Mouse (Mus musculus): Measurements from ENCODE around the gene Tmigd1.
"Not testable (repeated sequence)": the region's sequence is repeated elsewhere in the genome, so short reads cannot be mapped to it uniquely, and the experiment has no call there.

Tmigd1 gene

DNA sequence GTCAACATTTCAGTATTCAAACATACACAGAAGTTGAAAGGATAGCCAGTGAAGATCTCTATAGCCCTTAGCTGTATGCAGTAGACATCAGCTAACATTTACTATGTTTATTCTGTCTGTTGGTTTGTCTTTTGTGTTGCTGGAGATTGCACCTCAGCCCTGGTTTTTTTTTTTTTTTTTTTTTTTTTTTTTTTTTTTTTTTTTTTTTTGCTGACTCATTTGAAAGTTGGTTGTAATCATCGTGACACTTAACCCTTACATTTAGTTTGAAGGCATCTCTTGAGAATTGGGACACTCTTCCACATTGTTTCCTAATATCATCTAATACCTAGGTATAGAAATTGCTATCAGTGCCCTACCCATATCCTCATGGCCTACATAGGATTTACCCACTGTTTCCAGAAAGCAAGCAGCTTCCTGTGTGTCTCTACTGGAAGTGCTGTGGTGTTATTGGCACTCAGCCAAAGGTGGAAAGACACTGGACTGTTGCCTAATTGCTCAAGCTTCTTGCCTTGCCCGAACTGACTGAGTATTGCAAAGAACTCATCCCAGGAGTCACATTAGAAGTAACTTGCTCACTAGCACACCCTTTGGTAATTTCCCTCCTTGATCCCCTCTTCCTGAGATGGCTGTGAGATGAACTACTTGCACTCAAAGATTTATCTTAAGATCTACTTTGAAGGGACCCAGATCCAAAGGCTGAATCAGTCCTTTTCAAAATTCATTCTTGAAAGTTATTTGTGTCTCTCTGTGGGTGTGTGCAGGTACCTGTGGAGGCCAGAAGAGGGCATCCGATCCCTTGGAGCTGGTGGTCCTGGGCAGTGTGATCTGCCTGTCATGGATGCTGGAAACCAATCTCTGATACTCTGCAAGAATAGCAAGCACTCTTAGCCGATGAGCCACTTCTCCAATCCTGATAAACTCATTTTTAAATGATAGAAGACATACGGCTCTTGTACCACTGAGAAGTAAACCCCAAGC is 1.9 kb upstream of the Tmigd1 start:
- DNase-seq, result no peak

DNA sequence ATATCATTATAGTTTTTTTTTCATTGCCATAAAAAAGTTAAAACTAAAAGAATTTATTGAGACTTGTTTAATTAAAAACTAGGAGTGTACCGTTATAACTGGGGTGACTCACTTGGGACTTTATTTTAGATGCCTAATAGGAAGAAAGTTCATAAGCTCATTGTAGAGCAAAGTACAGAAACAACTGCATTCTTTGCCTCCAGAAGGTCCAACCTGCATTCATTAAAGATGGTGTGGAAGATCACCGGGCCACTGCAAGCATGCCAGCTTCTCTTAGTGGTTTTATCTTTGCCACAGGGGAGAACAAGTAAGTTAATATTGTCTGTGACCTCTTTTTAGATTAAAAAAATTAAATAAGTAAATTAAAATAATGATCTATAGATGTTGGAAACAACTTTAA is 2.4 kb downstream of the Tmigd1 start:
- no peak for DNase-seq

DNA sequence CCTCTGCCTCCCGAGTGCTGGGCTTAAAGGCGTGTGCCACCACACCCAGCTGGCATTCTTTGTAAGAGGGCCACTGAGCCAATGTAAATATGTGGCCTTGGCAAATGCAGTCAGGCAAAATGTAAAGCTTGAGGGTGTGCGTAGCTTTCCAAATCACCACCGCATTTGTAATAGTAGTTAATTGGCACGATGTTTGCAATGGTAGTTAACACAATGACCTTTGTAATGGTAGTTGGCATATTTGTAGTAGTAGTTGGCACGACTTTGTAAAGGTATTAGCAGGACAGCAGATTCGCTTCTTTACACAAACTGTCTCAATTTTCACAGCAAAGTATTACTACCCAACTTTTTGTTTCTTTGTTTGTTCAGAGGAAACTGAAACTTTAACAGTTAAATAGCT is 6.7 kb downstream of the Tmigd1 start:
- DNase-seq, result no peak

DNA sequence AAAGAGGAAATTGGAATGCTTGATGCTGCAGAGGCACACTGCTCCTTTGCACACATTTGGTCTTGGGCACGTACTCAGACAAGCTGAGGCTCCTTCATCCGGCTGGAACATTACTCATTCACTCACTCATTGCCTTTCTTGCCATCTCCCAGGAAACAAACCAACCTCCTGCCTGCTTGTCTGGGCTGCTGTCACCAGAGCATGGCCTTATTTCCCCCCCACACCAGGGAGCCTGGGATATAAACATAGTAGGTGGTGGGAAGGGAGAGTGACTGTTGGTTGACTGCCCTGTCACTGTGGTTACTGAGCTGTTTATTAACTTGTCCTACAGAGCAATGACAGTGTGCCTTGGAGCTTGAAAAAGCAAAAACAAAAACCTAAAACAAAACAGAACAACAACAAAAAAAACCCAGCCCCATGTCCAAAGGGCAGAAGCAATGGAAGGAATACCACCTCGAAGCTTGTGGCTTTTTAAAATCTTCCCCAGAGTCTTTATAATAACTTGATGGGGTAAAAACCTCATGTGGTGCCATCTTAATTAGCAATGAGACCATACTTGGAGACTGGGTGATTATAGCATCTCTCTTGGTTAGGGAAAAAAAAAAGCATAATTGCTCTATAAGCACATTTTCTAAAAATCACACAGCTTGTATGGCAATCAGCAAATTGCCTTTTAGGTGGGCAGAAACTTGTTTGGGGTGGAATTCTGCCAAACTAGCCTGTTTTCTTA is 9.5 kb downstream of the Tmigd1 start:
- no peak for DNase-seq

DNA sequence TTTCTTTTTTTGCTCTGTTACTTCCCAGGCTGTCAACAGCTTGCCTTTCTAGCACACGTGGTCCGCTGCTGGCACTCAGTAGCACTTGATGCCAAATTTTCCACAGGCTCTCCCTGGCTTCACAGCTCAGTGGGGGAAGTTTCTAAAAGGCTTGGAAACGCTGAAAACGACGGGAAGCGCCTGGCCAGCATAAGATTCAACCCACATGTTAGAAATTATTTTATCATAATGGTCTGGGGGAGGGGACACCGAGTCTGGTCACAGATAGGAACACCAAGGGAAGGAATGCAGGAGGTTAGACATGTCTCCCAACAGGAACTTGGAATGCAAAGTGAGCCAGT is 10.1 kb downstream of the Tmigd1 start:
- no peak for DNase-seq

DNA sequence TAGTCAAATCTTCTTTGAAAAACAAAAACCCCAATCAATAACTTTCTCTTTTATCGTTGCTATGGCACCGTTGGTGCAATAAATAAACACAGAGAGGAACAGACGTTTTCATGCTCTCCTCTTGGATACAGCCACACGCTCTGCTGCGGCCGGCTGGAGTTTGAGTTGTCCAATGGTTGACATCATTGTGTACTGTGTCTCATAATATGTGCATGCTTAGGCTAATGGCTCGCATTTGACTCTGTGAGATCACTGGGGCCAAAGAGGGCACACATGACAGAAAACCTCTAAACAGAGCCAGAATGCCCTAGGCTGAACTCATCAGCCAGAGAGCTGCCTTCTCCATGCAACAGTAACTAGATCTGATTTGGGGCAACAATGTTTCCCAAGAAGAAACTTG is 12.4 kb downstream of the Tmigd1 start:
- no peak for DNase-seq

DNA sequence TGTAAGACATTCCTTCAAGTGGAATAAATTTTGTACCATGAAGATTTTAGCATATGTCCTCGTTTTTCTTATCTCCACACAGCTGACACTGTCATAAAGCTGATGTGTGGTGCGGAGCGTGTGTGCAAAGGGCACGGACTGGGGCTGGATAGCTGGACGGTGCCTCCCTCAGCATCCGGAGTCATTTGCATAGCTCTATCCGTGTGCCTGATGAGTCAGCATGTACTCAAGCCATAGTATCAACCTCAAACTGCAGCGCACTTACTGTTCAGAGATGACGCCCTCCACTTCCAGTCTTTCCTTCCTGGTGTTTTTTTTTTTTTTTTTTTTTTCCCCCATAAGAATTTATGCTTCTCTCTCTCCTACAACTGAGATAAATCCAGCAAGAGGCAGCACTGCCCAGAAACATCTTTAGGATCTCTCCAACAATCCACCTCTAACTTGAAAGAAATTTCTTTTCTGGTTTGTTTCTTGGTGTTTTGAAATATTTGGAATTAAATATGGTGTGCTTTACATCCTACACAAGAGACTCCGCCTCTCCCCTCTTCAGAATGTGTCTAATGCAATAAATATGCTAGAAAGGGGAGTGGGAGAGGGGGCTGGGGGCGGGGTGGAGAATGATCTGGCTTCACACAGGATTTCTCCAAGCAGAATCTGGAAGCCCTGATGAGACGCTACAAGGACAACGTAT is 14.7 kb downstream of the Tmigd1 start:
- DNase-seq, result no peak

DNA sequence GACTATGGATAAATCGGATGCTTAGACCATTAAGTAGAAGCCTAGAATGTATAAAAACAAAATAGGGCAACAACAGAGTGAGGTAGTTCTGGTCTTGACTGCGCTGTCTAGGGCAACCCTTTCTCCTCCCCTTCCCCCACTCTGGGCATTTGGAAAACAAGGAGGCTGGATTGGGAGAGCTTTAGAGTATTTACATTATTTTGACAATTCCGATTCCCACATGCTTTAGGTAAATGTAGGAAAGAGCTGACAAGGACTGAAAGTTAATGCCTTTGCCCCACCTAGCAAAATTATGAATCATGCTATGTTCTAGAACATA is 15.2 kb downstream of the Tmigd1 start:
- no peak for DNase-seq

DNA sequence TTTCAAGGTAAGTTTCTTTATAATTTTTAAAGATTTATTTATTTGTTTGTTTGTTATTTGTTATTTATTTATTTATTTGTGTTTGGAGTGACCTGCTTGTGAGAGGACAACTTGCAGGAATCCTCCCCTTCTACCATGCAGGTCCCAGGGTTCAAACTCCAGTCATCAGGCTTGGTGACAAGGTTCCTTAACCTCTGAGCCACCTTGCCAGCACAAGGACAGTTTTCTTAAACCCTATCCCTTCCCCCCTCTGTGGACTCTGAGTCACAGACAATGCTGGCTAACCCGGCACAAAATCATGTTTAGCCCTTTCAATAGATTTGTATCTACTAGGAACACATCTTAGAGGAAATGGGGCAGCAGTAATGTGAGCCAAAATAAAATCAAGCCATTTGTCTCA is 18.6 kb downstream of the Tmigd1 start:
- DNase-seq, result no peak

DNA sequence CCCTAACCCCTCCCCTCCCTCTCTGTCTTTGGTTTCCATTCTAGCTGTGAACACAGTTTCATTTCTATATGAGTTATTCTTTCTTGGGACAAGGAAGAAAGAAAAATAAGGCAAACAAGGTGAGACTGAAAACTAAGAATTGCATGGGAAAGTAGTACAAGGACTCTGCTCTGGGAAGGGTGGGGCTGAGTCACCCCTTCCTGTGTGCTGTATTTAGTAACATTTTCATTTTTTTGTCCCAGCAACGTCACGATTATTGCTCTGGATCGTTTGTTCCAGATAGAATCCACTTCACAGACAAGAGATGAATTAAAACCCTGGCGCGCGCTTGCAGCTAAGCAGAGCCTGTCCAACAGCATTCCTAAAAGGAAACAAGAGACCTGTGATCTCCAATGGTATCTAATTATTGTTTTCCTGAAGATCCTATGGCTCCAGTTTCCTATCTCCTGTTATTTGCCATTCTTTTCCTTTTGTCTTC is 22.8 kb downstream of the Tmigd1 start, which contains the start of gene Blmh:
Gene Blmh, plus strand, starts transcription at position 51 of the 478 bp plus-strand sequence.
- no peak for DNase-seq

DNA sequence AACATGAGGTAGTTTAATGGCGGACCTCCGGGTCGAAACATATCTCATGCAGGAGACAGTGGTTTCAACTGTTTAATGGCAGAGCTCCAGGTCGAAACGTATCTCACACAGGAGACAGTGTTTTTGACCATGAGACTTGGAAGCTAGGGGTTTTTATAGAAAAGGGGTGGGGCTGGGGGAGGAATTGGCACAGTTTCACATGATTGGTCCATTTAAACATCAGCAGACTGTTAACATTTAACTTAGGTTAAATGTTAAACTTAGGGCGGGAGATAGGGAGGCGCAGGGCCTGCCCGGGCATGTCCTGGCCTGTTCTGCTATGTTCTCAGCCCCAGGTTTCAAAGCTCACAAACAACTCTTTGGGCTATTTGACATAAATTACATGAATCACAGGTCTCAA is 26.6 kb downstream of the Tmigd1 start:
- not testable (repeated sequence) for DNase-seq

DNA sequence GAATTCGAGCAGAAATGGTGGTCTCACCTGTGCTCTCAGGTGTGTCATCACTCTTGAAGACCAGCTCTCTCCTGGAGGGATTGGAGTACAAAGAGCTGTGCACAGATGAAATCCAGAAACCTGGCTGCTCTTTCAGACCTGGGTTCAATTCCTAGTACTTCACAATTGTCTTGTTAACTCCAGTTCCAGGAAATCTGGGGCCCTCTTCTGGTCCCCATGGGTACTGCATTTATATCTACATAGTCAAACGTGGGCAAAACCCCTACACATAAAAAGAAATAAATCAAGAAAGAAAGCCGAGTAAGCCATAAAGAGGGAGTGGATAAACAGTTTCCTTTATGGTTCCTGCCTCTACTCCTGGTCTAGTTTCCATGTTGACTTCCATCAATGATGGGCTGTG is 31.2 kb downstream of the Tmigd1 start:
- no peak for DNase-seq

DNA sequence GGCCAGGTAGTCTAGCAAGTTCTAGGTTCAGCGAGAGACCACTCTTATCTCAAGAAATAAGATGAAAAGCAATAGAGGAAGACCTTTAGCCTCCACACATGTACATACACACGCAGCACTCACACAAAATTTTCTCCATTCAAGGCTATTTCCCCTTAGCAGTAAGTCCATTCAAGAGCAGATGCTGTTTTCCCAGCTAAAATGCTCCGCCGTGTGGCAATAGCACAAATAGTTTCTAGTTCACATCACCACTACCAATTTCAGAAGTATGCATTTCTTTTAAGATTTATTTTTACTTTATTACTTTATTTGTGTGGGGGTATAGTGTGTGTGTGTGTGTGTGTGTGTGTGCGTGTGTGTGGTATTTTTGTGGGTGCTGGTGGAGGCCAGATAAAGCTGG is 34.6 kb downstream of the Tmigd1 start:
- no peak for DNase-seq

DNA sequence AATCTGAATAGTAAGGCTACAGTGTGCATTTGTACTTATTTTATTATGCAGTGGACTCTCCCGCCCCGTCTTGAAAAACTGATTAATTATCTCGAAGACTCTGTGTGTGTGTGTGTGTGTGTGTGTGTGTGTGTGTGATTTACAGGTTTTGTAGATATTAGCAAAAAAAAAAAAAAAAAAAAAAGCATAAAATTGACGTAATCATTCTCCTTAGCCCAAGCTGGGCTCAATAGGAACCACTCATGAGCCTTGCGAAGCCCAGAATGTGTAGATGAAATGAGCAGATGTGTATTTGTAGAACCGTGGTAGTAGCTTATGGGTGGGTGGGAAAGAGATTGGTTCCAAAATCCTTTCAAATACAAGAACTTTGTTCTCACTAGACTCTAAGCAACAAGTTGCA is 42.9 kb downstream of the Tmigd1 start:
- DNase-seq, result no peak

DNA sequence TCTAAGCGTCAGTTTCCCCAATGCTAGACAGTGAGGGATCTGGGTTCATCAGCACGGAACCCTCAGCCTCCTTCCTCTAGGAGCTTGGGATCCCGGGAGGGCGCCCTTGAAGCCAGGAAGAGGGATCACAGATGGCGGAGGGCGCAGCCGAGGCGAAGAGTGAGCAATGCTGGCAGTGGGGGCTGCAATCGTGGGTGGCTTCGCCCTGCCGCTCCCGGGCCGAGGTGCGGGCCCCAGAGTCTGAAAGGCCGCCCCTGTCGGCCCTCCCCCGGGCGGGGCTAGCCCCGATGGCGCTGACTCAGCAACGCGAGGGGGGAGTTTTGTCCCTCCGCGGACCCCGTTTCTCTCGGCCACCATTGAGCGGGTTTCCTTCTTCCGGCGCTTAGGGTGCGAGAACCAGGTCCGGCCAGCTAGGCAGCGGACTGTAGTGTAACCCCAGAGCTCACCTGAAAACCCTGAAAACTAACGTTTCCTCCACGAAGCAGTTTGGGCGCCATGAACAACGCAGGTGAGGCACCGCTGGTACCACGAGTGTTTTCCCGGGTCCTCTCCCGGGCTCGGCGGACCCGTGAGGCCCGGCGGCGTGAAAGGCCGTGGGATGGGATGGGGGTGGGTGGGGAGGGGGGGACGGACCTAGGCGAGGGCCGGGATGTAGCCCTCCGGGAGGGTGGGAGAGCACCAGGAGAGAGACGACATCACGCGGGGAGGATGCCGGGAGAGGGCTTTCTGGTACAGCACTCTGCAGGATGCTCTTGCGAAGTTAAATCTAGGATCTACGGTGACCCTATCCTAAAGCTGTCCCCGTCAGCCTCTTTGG is 43.6 kb downstream of the Tmigd1 start:
- DNase-seq, result peak; percentile 90

DNA sequence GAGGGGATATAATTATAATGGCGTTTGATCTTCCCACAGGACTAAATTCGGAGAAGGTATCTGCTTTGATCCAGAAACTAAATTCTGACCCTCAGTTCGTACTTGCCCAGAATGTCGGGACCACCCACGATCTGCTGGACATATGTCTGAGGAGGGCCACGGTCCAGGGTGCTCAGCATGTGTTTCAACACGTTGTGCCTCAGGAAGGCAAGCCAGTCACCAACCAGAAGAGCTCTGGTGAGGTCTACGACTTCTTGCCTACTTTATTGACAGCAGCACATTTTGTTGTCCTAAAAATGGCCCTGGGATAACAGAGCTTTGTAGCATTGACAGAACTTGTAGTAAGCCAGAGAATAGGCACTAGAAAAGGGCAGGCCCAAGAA is 44.2 kb downstream of the Tmigd1 start:
- DNase-seq, result peak; percentile 20

DNA sequence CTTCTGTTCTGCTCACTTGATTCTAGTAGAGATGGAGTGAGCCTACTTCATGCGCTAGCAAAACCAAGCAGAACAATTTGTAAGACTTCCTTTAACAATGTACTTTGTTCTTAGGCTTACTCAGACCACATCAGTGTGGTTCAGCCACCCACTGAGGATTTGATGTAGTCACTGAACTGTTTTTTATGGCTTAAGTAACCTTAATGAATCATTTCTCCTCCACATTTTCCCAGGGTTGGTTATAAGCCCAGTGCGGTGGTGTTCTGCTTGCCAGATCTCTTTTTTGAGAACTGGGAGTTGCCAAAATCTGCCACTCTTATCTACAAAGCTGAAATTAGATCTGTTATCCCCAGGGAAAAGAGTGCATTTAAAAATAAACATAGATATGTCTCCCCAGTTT is 51.6 kb downstream of the Tmigd1 start:
- no peak for DNase-seq

DNA sequence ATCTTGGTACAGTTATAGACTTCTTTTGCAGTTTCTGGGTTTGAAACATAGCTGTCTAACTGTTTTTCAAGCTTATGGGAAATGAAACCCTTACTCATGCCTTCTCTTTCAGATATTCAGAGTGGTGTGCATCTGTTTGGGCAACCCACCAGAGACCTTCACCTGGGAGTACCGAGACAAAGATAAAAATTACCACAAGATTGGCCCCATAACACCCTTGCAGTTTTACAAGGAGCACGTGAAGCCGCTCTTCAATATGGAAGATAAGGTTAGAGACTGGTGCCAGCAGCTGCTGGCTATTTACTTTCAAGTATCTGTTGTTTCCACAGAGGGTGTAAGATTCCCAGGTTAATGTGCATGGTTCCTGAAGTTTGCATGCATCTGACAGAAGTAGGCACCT is 63.7 kb downstream of the Tmigd1 start:
- no peak for DNase-seq

All from cerebellum, adult 11 months (tissue).